Mouse (Mus musculus): ENCODE measurements around the gene Kcnq1. TPM values are rescaled to one million over a fixed set of nuclear protein-coding genes. Genes with fewer than 3 reads are reported as not detected.

Gene Kcnq1
- 0.76 TPM for polyA plus RNA-seq (2014; fragmentation: Illumina TruSeq; extraction: RNeasy Lipid Tissue Mini Kit (QIAGEN cat#74804); ENCODE audit: low read depth, low replicate concordance)

DNA sequence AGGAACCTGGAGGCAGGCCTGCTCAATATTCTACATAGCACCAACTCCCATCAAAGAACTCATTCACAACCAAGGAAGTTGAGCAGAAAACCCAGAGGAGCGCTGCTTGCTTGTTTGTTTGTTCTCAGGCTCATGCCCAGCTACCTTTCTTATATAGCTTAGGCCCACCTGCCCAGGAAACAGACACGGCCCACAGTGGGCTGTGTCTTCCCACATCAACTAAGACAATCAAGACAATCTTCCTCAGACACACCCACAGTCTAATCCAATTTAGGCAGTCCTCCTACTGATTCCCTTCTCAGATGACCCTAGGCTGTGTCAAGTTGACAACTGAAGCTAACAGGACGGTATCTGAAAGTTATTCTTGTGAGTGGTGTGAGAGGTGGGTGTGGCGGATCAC lies at the start of gene Kcnq1:
TSS of gene Kcnq1 (plus strand) at position 301 of the 400 bp plus-strand sequence.

DNA sequence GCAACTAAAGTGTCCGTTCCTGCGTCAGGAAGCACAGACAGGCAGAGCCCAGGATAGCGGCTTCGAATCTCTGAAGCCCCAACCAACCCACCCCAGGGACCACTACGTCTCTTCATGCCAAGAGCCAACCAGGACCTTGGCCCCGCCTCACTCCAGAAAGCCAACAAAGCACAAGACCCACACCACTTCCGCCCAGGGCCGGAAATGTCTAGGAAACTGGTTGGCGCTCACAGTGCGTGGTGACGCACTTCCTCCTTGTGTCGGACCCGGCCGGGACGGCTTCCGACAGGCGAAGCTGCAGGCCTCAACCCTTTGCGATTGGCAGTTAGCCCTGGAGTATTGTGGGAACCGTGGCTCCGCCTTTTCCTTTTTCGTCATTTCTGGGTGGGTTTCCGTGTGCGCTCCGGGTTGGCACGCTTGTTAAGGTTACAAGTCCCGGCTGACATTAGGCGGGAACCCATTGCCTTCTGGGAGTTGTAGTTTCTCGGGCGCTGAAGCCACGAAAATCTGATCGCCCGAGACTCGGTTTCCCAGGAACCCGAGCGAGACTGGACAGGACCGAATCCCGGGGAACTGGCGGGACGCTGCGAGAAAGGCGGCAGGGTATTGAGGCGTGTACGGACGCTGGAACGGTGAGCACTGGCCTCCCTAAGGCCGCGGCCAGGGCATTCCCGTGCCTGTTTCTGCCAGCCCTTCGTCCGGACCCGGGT lies 37.1 kb upstream of the Kcnq1 start, which contains the start of gene Tssc4:
TSS of gene Tssc4 (plus strand) at position 368 of the 710 bp plus-strand sequence.

DNA sequence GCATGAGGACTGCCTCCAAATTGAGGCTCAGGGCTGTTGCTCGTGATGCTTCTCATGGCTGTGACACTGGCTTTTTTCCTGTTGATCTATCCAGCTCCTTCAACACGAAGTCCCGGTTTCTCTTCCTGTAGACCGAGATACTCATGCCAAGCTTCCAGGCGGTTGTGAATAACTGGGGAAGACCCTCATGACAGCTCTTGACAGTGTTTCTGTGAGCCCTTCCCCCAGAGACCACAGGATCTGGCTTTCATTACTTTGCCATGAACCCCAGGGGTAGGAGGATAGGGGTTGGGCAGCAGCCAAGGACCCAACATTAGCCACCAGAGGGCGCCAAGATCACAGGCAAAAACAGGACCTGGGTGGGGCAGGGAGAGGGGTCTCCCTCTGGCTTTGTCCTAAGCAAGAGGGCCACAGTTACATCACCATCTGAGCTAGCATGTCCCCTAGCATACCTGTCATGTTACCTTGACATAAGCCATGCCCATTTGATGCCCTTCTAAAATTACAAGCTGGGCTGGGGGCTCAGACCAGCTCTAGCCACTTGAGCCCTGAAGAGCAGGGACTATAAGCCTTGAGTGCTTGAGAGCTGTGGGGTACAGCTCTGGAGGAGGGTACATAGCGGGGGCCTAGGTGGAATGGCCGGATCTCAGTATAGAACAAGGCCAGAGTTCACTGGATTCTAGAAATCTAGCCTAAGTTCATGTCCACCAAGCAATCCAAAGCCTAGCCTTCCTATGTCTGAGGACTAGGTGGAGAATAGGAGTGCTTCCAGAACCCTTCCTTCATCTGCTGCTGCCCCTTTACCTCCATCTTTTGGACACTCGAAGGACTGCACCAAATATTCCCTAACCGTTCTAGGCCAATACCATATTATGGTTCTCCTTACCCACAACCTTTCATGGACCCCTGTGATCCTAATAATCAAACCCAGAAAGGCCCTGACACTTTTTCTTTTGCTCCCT lies 11.3 kb upstream of the Kcnq1 start, which contains the start of gene Trpm5:
TSS of gene Trpm5 (minus strand) at position 51 of the 962 bp plus-strand sequence.

DNA sequence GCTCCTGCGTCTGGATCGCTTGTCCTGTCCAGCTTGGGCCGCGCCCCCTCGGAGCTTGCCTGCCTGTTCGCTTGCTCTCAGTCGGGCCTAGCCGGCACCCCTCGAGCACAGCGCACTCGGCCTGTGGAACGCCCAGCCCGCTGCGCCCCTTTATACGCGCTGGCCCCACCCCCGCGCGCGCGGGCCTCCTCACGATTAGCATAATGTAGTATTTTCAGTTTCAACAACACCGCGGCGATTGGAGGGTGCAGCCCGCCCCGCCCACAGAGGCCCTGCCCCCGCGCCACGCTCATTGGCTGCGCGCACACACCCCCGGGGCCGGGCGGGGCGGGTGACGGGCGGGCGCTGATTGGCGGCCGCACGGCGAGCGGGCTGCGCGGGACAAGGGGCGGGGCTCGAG lies 354.7 kb downstream of the Kcnq1 start, which contains the start of gene Cdkn1c:
TSS of gene Cdkn1c (minus strand) at position 177 of the 400 bp plus-strand sequence.

DNA sequence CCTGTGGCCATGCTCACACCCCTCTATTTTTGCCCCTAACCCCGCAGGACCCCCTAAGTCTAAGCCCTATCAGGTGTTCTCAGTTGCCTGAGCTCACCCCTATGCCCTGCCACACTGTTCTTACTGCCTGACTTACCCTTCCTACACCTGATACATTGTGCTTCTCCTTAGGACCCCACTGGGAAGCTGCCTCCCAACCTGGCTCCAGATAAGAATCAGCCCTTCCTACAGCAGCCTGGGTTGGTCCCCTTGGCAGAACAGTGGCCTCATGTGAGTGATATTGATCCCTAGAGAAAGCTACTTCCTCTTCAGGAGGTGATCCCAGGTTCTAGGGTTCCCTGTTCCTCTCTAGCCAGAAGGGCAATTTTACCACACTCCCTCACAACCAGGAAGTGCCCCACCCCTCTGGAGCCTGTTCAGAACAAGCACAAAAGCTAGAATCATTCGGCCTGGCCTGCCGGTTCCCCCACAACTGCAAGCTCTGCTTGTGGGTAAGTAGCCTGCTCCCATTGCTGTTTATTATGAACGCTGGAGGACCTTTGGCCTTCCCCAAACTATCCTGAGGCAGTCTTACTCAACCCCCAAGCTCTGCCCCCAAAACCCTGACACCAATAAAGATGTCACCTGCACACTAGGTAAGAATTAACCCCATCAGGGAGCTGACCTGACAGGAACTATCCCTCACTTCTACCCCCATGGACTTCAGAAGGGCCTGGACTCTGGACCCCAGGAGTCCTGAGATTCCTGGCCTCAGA lies 367.4 kb downstream of the Kcnq1 start, which contains the start of gene Slc22a18:
TSS of gene Slc22a18 (plus strand) at position 390 of the 755 bp plus-strand sequence.

Other genes with a start within 250 kb of the Kcnq1 start
- 39.8 TPM for gene Th, start 175.2 kb upstream of the Kcnq1 start, polyA plus RNA-seq (2014; fragmentation: Illumina TruSeq; extraction: RNeasy Lipid Tissue Mini Kit (QIAGEN cat#74804); ENCODE audit: low read depth, low replicate concordance)
- gene Ascl2, start 137.1 kb upstream of the Kcnq1 start, polyA plus RNA-seq (2014; fragmentation: Illumina TruSeq; extraction: RNeasy Lipid Tissue Mini Kit (QIAGEN cat#74804); ENCODE audit: low read depth, low replicate concordance): 0.47 TPM
- gene Tspan32, start 101.3 kb upstream of the Kcnq1 start, polyA plus RNA-seq (2014; fragmentation: Illumina TruSeq; extraction: RNeasy Lipid Tissue Mini Kit (QIAGEN cat#74804); ENCODE audit: low read depth, low replicate concordance): not detected
- gene Cd81, start 53.6 kb upstream of the Kcnq1 start, polyA plus RNA-seq (2014; fragmentation: Illumina TruSeq; extraction: RNeasy Lipid Tissue Mini Kit (QIAGEN cat#74804); ENCODE audit: low read depth, low replicate concordance): 258 TPM
- gene Tssc4, start 37.1 kb upstream of the Kcnq1 start, polyA plus RNA-seq (2014; fragmentation: Illumina TruSeq; extraction: RNeasy Lipid Tissue Mini Kit (QIAGEN cat#74804); ENCODE audit: low read depth, low replicate concordance): 1.1 TPM
- not detected for gene Trpm5, start 11.7 kb upstream of the Kcnq1 start, polyA plus RNA-seq (2014; fragmentation: Illumina TruSeq; extraction: RNeasy Lipid Tissue Mini Kit (QIAGEN cat#74804); ENCODE audit: low read depth, low replicate concordance)

Measured in adrenal gland, adult 10 weeks (tissue).